Mouse (Mus musculus) spleen, adult 2 months (tissue): ENCODE measurements at regions not wholly inside any gene's neighbourhood (a gene's known extent, or its start where the extent isn't known, plus 50 kb on each side); places are given as distances from the start of the nearest gene placed in this dataset.
"Not testable (repeated sequence)": the region's sequence is repeated elsewhere in the genome, so short reads cannot be mapped to it uniquely, and the experiment has no call there.

Experiments
- DNase-seq, 2 experiments: peaks; one replicate each; pipeline versions ENCODE4 v3.0.0 to v3.0.0-alpha.2; 2012 to 2021; ENCODE audit warnings: low spot score in 2 of 2, low read depth in 1 of 2
- H3K27ac ChIP-seq: fragments of 200-500 bp; 2 replicates; pipeline ENCODE4 v1.5.1; 2012; ENCODE audit warnings: low read length, inconsistent platforms; ENCODE audit not compliant: insufficient read depth
- H3K27me3 ChIP-seq: fragments of 200-500 bp; 2 replicates; pipeline ENCODE4 v1.6.1; 2012; ENCODE audit warnings: mild to moderate bottlenecking, moderate library complexity, low read length, inconsistent platforms; ENCODE audit not compliant: control insufficient read depth, insufficient read depth
- H3K36me3 ChIP-seq: fragments of 200-500 bp; 2 replicates; pipeline ENCODE4 v1.6.1; 2012; ENCODE audit warnings: mild to moderate bottlenecking, low read length, inconsistent platforms; ENCODE audit not compliant: control insufficient read depth, insufficient read depth
- H3K4me1 ChIP-seq: fragments of 200-500 bp; 2 replicates; pipeline ENCODE4 v1.6.1; 2011; ENCODE audit warnings: inconsistent platforms; ENCODE audit not compliant: control insufficient read depth, insufficient read depth, insufficient read length
- H3K4me3 ChIP-seq: fragments of 200-500 bp; 2 replicates; pipeline ENCODE4 v1.5.1; 2011; ENCODE audit warnings: mild to moderate bottlenecking, inconsistent platforms; ENCODE audit not compliant: insufficient read depth, insufficient read length; ENCODE audit errors: extremely low read depth
- CTCF ChIP-seq: fragments of 200-500 bp; IDR thresholded peaks from 2 replicates; pipeline ENCODE4 v1.5.1; 2011; ENCODE audit warnings: mild to moderate bottlenecking, inconsistent platforms; ENCODE audit not compliant: insufficient read depth, insufficient read length, insufficient replicate concordance; ENCODE audit errors: extremely low read depth
- POLR2A ChIP-seq: fragments of 200-500 bp; IDR thresholded peaks from 2 replicates; pipeline ENCODE4 v1.6.1; 2011; ENCODE audit warnings: low read depth, low read length, inconsistent platforms
- WGBS: fragments of 180-500 bp; shearing (Covaris S2); methylation state at CpG from one replicate; pipeline ENCODE4 v1.1.7; 2018; 5-methylcytosine and 5-hydroxymethylcytosine counted together

- Histone ChIP-seq H3K36me3 (no peaks in the 10 kb centered on the region), H3K4me3 (no peak overlapping the region), H3K27ac (no peak overlapping the region), H3K4me1 (no peaks in the 10 kb centered on the region), H3K27me3 (no peaks in the 10 kb centered on the region)
- DNase-seq = no peak
- TF ChIP-seq CTCF (no peak), POLR2A (no peak)
- WGBS = 90% methylated on average over 7 of the region's 7 CpGs
These were observed 329.9 kb downstream of the Lrig3 start for GRCm38 (mm10) chr10:126295853-126296252.

- no peak for DNase-seq
- Histone ChIP-seq H3K4me1 (no peaks in the 10 kb centered on the region), H3K27me3 (no peaks in the 10 kb centered on the region), H3K36me3 (no peaks in the 10 kb centered on the region), H3K27ac (no peak overlapping the region), H3K4me3 (no peak overlapping the region)
- no peak for TF ChIP-seq CTCF
- TF ChIP-seq POLR2A = no peak
These were observed 325.8 kb downstream of the Lrig3 start for GRCm38 (mm10) chr10:126291765-126292164.

GRCm38 (mm10) chr10:126285096-126285495 is 319.1 kb downstream of the Lrig3 start:
- not testable (repeated sequence) for H3K27me3 ChIP-seq, H3K36me3 ChIP-seq, H3K4me1 ChIP-seq, H3K4me3 ChIP-seq, H3K27ac ChIP-seq, DNase-seq
- WGBS = 93% methylated on average over 5 of the region's 13 CpGs

- Histone ChIP-seq H3K27ac (no peak overlapping the region), H3K4me1 (no peaks in the 10 kb centered on the region), H3K27me3 (no peaks in the 10 kb centered on the region), H3K36me3 (no peaks in the 10 kb centered on the region), H3K4me3 (no peak overlapping the region)
- TF ChIP-seq CTCF (no peak), POLR2A (no peak)
- WGBS = 93% methylated on average over 12 of the region's 12 CpGs
- no peak for DNase-seq
These were observed 304.4 kb downstream of the Lrig3 start for GRCm38 (mm10) chr10:126270376-126270775.

- no peak for DNase-seq
- Histone ChIP-seq H3K36me3 (no peaks in the 10 kb centered on the region), H3K27ac (no peak overlapping the region), H3K27me3 (no peaks in the 10 kb centered on the region), H3K4me3 (no peak overlapping the region), H3K4me1 (no peaks in the 10 kb centered on the region)
- 88% methylated on average over 2 of the region's 2 CpGs for WGBS
- no peak for TF ChIP-seq POLR2A
- TF ChIP-seq CTCF = no peak
These were observed 301.5 kb downstream of the Lrig3 start for GRCm38 (mm10) chr10:126267321-126267998.

GRCm38 (mm10) chr10:126257171-126257570 is 291.2 kb downstream of the Lrig3 start:
- no peak for TF ChIP-seq POLR2A
- DNase-seq = no peak
- Histone ChIP-seq H3K27ac (no peak overlapping the region), H3K27me3 (no peaks in the 10 kb centered on the region), H3K36me3 (no peaks in the 10 kb centered on the region), H3K4me3 (no peak overlapping the region), H3K4me1 (no peaks in the 10 kb centered on the region)
- 87% methylated on average over 8 of the region's 8 CpGs for WGBS

- WGBS = 77% methylated on average over 4 of the region's 4 CpGs
- no peaks in the 10 kb centered on the region for H3K4me1 ChIP-seq
These were observed 288.2 kb downstream of the Lrig3 start for GRCm38 (mm10) chr10:126254198-126254597.

GRCm38 (mm10) chr10:126249176-126249575 is 283.2 kb downstream of the Lrig3 start:
- Histone ChIP-seq H3K4me1 (no peaks in the 10 kb centered on the region), H3K36me3 (no peaks in the 10 kb centered on the region), H3K27me3 (no peaks in the 10 kb centered on the region), H3K4me3 (no peak overlapping the region), H3K27ac (no peak overlapping the region)
- TF ChIP-seq CTCF (no peak), POLR2A (no peak)
- 94% methylated on average over 12 of the region's 12 CpGs for WGBS
- no peak for DNase-seq

More at GRCm38 (mm10) chr10:126254198-126254597, 288.2 kb downstream of the Lrig3 start:
- no peaks in the 10 kb centered on the region for H3K36me3 ChIP-seq
- H3K4me3 ChIP-seq = no peak overlapping the region
- no peak for DNase-seq
- no peak overlapping the region for H3K27ac ChIP-seq
- no peaks in the 10 kb centered on the region for H3K27me3 ChIP-seq
- TF ChIP-seq CTCF (no peak), POLR2A (no peak)
